Mouse (Mus musculus) ES-E14 (cell line): ENCODE results near the gene R3hdm4. TPM values are rescaled to one million over a fixed set of nuclear protein-coding genes. Genes with fewer than 3 reads are reported as not detected.

Experiments used
- DNase-seq: peaks from one replicate; pipeline ENCODE4 v3.0.0-alpha.2; 2013; ENCODE audit warnings: low read depth, low spot score
- H3K27ac ChIP-seq: 2 replicates; pipeline ENCODE4 v1.5.1; 2012; ENCODE audit warnings: low read depth, mild to moderate bottlenecking, low read length, moderate library complexity, mixed read lengths; ENCODE audit not compliant: poor library complexity, insufficient read depth, severe bottlenecking
- H3K36me3 ChIP-seq: 2 replicates; pipeline ENCODE4 v1.6.1; 2012; ENCODE audit warnings: mild to moderate bottlenecking, low read length, moderate library complexity, mixed read lengths; ENCODE audit not compliant: control insufficient read depth, poor library complexity, insufficient read depth, severe bottlenecking
- H3K4me1 ChIP-seq, 2 experiments: fragments of 150-350 bp in 1 of 2; sonication (generic) in 1 of 2; 2 replicates each; pipeline ENCODE4 v1.6.1; 2012; ENCODE audit warnings: low read length in 2 of 2, mild to moderate bottlenecking in 1 of 2, mixed read lengths in 1 of 2; ENCODE audit not compliant: control insufficient read depth in 2 of 2, insufficient read depth in 2 of 2, poor library complexity in 1 of 2
- H3K4me3 ChIP-seq, 2 experiments: fragments of 150-350 bp in 1 of 2; sonication (generic) in 1 of 2; 2 replicates each; pipeline ENCODE4 v1.5.1; 2012; ENCODE audit warnings: low read length in 2 of 2, low read depth in 1 of 2, mild to moderate bottlenecking in 1 of 2, mixed read lengths in 1 of 2; ENCODE audit not compliant: insufficient read depth in 1 of 2, poor library complexity in 1 of 2, severe bottlenecking in 1 of 2
- H3K9ac ChIP-seq: 2 replicates; pipeline ENCODE4 v1.6.1; 2012; ENCODE audit warnings: low read depth, mild to moderate bottlenecking, low read length, mixed read lengths; ENCODE audit not compliant: poor library complexity, insufficient read depth, severe bottlenecking
- H3K9me3 ChIP-seq: fragments of 150-350 bp; sonication (generic); 2 replicates; pipeline ENCODE4 v1.6.1; 2012; ENCODE audit warnings: low read depth, mild to moderate bottlenecking, low read length; ENCODE audit not compliant: control insufficient read depth, insufficient read depth
- CHD2 ChIP-seq: IDR thresholded peaks from 2 replicates; pipeline ENCODE4 v1.6.1; 2014; ENCODE audit warnings: mild to moderate bottlenecking, low read depth, low read length, inconsistent platforms
- HCFC1 ChIP-seq: IDR thresholded peaks from 2 replicates; pipeline ENCODE4 v1.6.1; 2012; ENCODE audit warnings: low read length, inconsistent platforms, borderline replicate concordance; ENCODE audit not compliant: insufficient read depth
- MAFK ChIP-seq: IDR thresholded peaks from 2 replicates; pipeline ENCODE4 v1.6.1; 2014; ENCODE audit warnings: mild to moderate bottlenecking, low read depth, low read length, inconsistent platforms; ENCODE audit not compliant: insufficient read depth
- ZC3H11A ChIP-seq: IDR thresholded peaks from 2 replicates; pipeline ENCODE4 v1.6.1; 2012; ENCODE audit warnings: low read depth, mild to moderate bottlenecking, inconsistent platforms, low read length, borderline replicate concordance
- ZNF384 ChIP-seq: IDR thresholded peaks from 2 replicates; pipeline ENCODE4 v1.6.1; 2012; ENCODE audit warnings: low read depth, low read length, inconsistent platforms
- in situ Hi-C, 2 experiments: fragments of 600-800 bp; cut with MboI; formaldehyde crosslinking; loops; one replicate each; pipeline ENCODE4 v1.15.1; 2025; ENCODE audit warnings: low sequenced_read_pairs in 2 of 2, inconsistent platforms in 1 of 2; ENCODE audit not compliant: unreplicated experiment in 2 of 2
- total RNA-seq: library from RNA; depleted of rRNA; stranded (reverse); fragments of 300-350 nt; gene quantifications from 2 replicates; pipeline ENCODE4 v1.2.3, GENCODE M21; 2012

The R3hdm4 gene
- total RNA-seq, 1 experiment = 24.0 TPM

DNA sequence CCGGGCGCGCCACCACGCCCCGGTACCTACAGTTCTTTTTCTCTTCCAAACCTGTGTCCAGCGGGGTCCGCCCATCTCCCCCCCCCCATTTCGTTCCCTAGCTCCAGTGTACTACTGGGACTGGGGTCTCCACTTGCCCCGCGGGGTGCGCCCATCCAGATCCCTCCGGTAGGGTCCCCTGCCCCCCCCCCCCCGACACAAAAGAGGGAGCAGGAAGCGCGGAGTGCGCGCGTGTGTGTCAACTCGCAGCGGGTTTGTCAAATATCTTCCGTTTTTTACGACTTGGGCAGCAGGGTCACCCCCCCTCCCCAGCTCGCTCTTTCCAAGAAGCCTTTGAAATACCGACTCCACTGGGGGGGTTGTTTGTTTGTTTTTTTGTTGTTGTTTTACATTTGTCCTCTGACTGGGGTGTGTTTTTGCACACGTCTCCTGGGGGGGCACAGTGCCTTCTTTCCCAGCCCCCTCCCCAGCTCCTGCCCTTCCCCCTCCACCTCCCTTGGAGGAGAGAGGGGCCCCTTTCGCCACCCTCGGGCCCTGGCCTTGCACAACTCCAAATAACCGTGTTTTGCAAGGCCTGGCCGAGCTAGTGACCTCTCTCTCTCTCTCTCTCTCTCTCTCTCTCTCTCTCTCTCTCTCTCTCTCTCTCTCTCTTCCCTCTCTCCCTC is 7.2 kb upstream of the R3hdm4 start:
- Histone ChIP-seq H3K4me3 (peak overlapping the region; percentile 81 to 96), H3K27ac (no peak overlapping the region), H3K4me1 (peaks cover 0 to 6% of the 10 kb centered on the region in 2 experiments; a peak in 1 of 4 replicates), H3K9me3 (no peaks in the 10 kb centered on the region), H3K9ac (peak overlapping the region; percentile 38; the same call in 1 of the 2 replicates), H3K36me3 (no peaks in the 10 kb centered on the region)
- DNase-seq = no peak
- TF ChIP-seq ZC3H11A = no peak
- no peak for TF ChIP-seq HCFC1
- no peak for TF ChIP-seq CHD2
- TF ChIP-seq ZNF384 = no peak
- TF ChIP-seq MAFK = no peak
- in situ Hi-C loops = no loop called here

DNA sequence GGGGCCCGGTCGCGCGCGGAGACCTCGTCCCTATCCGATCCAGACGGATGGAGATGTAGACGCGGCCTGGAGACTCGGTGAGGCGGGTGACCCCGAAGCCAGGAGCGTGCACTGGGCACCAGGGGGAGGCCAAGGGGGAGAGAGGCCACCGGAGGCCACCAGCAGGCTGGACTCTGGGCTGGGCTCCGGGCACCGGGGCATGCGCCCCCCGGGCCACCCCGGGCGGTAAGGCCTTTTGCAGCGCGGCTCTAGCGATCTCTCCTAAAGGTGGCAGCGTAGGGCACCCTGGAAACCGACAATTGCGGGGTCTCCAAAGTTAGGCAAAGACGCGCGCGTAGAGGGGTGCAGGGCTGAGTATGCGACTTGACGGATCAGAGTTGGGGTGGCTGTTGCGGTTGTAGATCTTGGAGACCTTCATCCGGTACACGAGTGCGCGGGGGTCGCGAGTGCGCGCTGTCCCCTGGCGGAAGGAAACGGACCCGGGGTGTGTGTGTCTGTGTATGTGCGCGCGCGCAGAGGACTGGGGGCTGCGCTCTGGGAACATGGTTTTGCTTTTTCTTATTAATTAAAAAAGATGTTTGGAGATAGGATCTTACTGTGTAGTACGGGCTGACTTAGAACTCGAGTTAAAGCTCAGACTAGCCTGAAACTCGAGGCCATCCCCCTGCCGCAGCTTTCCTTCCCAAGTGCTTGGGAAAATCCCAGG is 6.5 kb upstream of the R3hdm4 start:
- in situ Hi-C loops = no loop called here
- H3K36me3 ChIP-seq = no peaks in the 10 kb centered on the region
- no peak for TF ChIP-seq HCFC1
- TF ChIP-seq MAFK = no peak
- no peak for TF ChIP-seq CHD2
- no peak for TF ChIP-seq ZC3H11A
- no peak for TF ChIP-seq ZNF384
- peak overlapping the region; percentile 36; the same call in 1 of the 2 replicates for H3K27ac ChIP-seq
- H3K4me1 ChIP-seq = peaks cover 0 to 6% of the 10 kb centered on the region in 2 experiments; a peak in 1 of 4 replicates
- H3K9ac ChIP-seq = peak overlapping the region; percentile 82
- H3K9me3 ChIP-seq = no peaks in the 10 kb centered on the region
- H3K4me3 ChIP-seq = peak overlapping the region; percentile 81 to 96
- DNase-seq = no peak

GRCm38 (mm10) chr10:79926491-79927323 is 5.7 kb upstream of the R3hdm4 start, which contains the start of gene Arid3a:
Arid3a (plus strand) TSS chr10:79927043.
- H3K36me3 ChIP-seq = no peaks in the 10 kb centered on the region
- DNase-seq = peak; percentile 83
- peak; percentile 94 for TF ChIP-seq CHD2
- TF ChIP-seq MAFK = no peak
- TF ChIP-seq ZC3H11A = no peak
- TF ChIP-seq HCFC1 = peak; percentile 71; the same call in 1 of the 2 replicates
- H3K4me1 ChIP-seq = peaks cover 0 to 6% of the 10 kb centered on the region in 2 experiments; a peak in 2 of 4 replicates
- H3K4me3 ChIP-seq = peak within 1 kb of the TSS; percentile 81 to 96
- in situ Hi-C loops = no loop called here
- no peaks in the 10 kb centered on the region for H3K9me3 ChIP-seq
- peak within 1 kb of the TSS; percentile 82 for H3K9ac ChIP-seq
- peak within 1 kb of the TSS; percentile 36; the same call in 1 of the 2 replicates for H3K27ac ChIP-seq

- H3K9ac ChIP-seq = peak overlapping the region; percentile 77
- peaks cover 0 to 9% of the 10 kb centered on the region in 2 experiments; a peak in 2 of 4 replicates for H3K4me1 ChIP-seq
- no peak for DNase-seq
- no peaks in the 10 kb centered on the region for H3K9me3 ChIP-seq
- no peak overlapping the region for H3K27ac ChIP-seq
- H3K36me3 ChIP-seq = no peaks in the 10 kb centered on the region
- in situ Hi-C loops = no loop called here
- TF ChIP-seq ZC3H11A (no peak), MAFK (no peak), ZNF384 (no peak), HCFC1 (no peak), CHD2 (no peak)
- H3K4me3 ChIP-seq = peak overlapping the region; percentile 81 to 96
Observed at GRCm38 (mm10) chr10:79925785-79926490, 4.9 kb upstream of the R3hdm4 start.
